Mouse (Mus musculus): ENCODE results near the gene Zbtb20.

Zbtb20 gene

DNA sequence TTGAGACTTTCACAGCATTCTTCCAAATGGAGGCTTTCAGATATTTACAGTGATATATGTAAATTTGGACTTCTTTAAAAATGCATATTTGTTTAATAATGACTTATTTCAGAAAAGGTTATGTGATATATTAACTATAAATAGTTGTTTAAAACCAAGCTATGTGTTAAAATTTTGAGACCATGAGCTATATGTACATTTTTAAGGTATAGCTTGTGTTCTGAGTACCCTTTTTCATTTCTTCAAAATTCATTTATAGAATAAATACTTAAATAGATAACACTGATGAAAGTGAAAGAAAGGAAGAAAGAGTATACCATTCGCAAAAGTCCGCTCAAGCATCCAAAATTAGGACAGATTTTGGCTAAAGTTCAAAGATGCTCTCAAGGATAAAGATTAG, 607.1 kb downstream of the Zbtb20 start:
- no peak for DNase-seq (ENCODE audit: low read depth, low spot score)

DNA sequence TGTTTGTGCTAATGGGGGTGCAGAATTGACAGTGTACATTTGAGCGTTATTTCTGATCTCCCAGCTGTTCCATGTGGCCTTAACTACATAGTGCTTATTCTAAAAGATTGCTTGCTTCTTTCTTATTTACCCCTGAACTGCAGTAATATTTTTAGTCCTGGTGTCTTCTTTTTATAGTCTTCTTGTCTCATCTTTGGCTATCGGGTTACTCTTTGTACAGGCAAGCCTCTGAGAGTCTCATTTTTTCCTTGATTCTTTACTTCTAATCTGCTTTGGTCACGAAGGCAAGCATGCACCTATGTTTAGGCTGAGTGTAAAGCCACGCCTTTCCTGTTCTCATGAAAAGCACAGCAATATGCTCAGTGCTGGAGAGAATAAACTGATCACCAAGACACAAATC, 608.7 kb downstream of the Zbtb20 start:
- no peak for DNase-seq (ENCODE audit: low read depth, low spot score)

DNA sequence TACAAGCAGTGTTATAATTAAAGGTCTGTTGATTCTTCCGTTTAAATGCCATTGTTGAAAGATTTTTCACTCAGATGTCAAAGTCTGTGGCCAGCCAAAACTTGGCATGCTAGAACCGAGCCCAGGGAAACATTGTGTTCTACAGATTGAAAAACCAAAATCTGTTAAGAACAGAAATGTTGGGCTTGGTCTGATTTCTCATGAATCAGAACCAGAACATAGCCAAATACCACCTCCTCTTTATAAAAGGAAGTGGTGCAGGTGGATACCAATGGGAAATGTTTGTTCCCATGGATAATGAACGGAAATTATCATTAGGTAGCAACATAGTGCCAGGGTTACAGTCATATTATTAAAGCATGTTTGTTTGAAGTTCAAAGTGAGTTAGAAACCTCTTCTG, 613.7 kb downstream of the Zbtb20 start:
- DNase-seq (ENCODE audit: low read depth, low spot score) = no peak

DNA sequence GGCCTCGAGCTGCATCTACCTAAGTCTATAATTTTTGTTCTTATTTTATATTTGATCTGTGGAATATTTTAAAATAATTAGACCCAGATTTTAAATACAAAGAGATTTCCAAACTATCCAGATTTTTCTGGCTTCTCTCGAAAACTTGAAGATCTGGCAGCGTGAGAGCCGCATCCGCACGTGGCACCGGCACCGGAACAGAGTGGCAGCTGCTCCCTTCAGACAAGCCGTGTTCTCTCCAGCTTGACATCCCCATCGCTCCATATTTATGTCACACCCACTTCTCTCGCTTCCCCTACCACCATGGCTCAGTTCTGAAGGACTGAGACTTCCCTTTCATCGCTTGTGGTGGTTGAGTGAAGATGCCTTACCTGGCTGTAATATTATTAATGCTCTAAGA, 614.3 kb downstream of the Zbtb20 start:
- DNase-seq (ENCODE audit: low read depth, low spot score) = no peak

- DNase-seq (ENCODE audit: low read depth, low spot score) = no peak
Measured at GRCm38 (mm10) chr16:43492863-43493262, 617.2 kb downstream of the Zbtb20 start.

DNA sequence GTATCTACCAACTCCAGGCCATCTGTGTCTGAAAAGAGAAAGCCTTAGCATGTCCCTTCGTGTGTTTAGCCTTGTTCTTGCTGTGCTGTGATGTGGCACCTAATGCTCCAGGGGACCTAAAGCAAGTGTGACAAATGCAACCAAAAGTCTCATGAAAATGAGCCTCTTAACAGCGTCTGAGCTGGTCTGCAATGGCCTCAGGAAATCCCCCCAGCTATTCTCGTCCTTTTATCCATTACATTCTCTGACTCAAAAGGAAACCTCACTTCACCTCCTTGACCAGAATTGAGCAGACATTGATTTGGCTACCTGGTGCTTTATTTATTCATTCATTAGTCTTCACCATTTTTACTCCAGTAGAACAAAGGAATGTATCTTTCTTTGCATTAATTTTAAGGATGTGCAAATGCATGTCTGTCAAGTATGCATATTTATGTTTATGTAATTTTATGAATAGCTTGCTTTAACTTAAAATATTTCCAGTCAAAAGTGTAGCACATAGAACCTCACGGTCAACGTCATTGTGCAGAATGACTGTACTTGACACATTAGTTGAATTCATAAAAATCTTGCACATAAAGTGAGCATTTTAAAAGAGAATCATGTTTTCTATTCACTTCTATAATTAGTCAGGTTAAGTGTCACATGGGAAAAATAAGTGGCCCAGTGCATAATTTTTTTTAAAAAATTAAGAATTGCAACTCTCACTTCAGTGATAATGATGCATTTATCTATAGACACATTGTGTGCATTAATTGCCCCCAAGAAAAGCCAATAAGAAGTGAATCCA, 618.1 kb downstream of the Zbtb20 start:
- no peak for DNase-seq (ENCODE audit: low read depth, low spot score)

DNA sequence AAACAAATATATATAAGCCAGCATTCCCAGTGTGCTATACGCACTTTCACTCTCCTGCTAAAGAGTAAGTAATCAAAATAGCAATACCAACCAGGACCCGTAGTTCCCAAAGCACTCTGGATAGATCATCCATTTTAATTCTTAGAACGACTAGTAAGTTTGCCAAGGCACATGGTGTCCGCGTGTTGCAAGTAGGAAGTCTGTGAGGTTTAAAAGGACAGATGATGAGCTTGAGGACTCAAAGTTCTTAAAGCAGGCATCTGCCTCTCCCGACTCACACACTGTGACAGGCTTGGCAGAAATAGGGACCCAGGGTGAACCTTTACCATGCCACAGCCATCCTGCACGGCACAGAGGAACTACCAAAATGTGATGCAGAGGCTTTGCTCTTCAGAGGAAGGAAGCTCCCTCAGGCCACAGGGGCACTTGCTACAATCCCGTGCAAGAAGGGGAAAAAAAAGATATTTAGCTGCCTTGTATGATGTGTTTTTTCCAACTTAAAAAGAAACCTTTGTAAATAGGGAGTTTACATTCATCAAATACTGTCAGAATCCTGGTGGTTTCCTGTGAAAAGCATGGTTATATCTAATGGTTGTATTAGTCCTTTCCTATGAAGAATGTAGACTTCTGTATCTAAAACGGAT, 619.6 kb downstream of the Zbtb20 start:
- DNase-seq (ENCODE audit: low read depth, low spot score) = no peak

- no peak for DNase-seq (ENCODE audit: low read depth, low spot score)
Measured at GRCm38 (mm10) chr16:43497093-43497492, 621.4 kb downstream of the Zbtb20 start.

GRCm38 (mm10) chr16:43500132-43500853, 624.6 kb downstream of the Zbtb20 start:
- DNase-seq (ENCODE audit: low read depth, low spot score) = no peak

- no peak for DNase-seq (ENCODE audit: low read depth, low spot score)
Measured at GRCm38 (mm10) chr16:43501284-43501683, 625.6 kb downstream of the Zbtb20 start.

GRCm38 (mm10) chr16:43502339-43503009, 626.8 kb downstream of the Zbtb20 start:
- no peak for DNase-seq (ENCODE audit: low read depth, low spot score)

DNA sequence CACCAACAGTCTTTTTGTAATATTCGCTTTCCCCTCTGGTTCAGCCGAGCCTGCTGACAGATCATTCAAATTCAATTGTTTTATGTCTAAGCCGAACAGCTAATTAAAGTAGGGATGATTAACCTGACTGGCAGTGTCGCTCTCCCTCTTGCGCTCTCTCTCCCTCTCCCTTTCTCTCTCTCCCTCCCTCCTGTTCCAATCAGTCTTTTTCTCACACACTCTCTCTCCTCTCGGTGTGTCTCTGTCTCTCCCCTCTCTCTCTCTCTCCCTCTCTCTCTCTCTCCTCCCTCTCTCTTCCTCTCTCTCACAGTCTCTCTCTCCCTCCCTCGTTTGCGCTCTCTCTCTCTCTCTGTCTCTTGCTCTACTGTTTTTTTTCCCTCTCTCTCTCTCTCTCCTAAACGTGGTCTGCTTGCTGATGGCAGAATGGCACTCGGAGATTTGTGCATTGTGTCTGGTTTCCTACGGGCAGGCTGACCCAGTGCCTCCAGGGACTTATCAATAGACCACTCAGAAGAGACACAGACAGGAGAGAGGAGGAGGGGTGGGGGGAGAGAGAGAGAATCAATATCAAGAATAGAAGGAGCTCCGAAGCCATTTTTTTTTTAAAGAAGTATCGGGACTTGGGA, 627.4 kb downstream of the Zbtb20 start:
- DNase-seq (ENCODE audit: low read depth, low spot score) = no peak

DNA sequence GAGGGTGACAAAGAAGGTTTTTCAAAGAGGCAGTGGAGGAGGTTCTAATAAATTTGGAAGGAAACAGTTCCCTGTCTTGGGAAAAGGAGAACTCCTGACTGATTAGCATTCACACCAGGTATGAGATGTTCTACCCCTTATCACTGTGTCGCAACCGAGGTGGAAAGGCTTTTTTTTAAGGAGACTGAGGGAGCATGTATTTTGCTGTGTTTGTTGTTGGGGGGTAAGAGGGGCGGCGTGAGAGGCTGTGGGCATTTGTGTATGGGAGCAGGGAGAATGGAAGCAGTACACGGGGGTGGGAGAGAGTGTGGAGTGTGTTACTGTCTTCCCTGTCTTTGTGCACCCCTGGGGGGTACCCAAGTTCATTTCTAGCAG, 627.9 kb downstream of the Zbtb20 start:
- no peak for DNase-seq (ENCODE audit: low read depth, low spot score)

DNA sequence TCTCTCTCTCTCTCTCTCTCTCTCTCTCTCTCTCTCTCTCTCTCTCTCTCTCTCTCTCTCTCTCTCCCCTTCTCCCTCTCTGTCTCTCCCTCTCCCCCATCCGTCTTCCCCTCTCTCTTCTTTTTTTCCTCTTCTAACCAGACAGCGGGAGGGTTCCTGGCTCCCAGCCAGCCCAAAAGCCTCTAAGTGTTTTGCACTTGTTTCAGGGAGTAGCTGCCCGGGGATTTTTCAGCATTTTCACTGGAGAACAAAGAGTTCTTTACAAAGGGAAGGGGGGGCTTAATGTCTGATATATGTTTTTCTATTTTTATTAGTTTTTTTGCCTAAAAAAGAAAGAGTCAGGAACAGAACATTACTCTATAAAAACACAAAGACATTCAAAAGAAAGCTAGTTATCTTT, 628.5 kb downstream of the Zbtb20 start:
- no peak for DNase-seq (ENCODE audit: low read depth, low spot score)

- DNase-seq (ENCODE audit: low read depth, low spot score) = no peak
Measured at GRCm38 (mm10) chr16:43504556-43504955, 628.9 kb downstream of the Zbtb20 start.

DNA sequence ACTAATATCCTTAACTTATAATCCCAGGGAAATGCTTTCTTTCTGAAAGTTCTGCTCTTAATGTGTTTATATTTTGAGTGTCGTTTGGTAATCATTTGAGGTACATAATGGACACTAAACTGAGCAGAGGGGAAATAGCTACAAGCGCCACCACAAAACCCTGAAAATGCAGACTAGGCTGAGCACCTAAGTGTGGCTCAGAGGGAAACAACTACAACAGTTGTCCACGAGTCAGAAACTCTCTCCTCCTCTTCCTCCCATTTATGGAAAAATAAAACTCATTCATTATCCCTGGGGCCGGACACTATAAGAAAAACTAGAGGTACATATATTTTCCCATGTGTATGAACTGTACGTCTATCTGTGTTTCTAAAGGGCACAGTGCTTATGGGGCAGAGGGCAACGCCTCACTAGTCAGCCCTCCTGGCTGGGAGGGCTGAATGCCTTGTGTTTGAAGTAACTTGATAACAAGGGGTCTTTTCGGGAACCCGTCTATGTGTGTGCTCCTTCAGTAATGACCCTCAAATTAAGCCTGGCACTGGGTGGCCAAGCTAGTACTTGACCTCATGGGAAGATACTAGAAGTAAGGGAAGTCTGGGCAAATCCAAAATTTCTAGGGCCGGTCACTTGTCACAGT, 629.8 kb downstream of the Zbtb20 start:
- no peak for DNase-seq (ENCODE audit: low read depth, low spot score)

GRCm38 (mm10) chr16:43506189-43506751, 630.6 kb downstream of the Zbtb20 start:
- DNase-seq (ENCODE audit: low read depth, low spot score) = no peak

GRCm38 (mm10) chr16:43506771-43507405, 631.2 kb downstream of the Zbtb20 start:
- DNase-seq (ENCODE audit: low read depth, low spot score) = no peak

DNA sequence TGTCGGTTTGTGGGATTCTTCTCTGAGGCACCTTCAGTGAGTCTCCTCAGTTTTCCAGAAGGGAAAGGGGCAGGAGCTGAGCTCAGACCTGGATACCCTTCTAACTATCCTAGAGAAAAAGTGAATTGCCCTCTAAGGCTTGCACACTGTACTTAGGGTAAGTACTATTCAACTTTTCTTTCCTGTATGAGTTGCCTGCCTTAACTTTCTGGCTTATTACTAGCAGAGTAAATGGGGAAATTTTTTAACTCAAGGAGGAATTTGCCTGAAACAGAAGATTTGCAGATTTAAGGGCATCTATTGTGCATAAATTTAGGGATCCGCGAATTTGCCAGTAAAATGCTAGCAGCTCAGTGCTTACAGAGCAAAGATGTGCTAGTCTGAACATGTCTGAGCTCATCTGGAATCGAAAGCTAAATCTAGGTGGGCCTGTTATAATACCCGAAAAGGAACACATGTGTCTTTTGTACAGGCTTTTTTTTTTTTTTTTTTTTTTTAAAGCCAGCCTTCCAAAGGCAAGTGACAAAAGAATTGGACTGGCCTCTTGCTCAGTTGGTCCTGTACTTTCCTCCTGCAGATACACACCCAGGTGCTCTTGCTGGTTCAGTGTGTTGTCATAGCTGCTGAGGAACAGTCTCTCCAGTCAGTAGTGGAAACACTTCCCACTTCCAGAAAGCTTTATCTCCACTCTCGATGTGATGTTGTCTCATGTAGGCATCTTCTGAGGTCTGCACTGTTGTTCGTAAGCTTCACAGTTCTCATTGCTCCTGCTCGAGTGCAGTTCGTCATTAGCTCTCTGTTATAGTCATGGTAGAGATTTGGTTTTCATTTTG, 632.7 kb downstream of the Zbtb20 start:
- DNase-seq (ENCODE audit: low read depth, low spot score) = no peak

Data from WW6 (cell line).